Mouse (Mus musculus): Measurements from ENCODE around the gene Dap. TPM values are rescaled to one million over a fixed set of nuclear protein-coding genes. Genes with fewer than 3 reads are reported as not detected.

Gene Dap
- polyA plus RNA-seq, 1 experiment from 2014 or later = 54.2 TPM

GRCm38 (mm10) chr15:31253963-31254362 lies 29.8 kb downstream of the Dap start:
- H3K9me3 ChIP-seq (replicated peaks; ENCODE audit: control insufficient read depth, low read length) = no peaks in the 10 kb centered on the region
- WGBS (ENCODE audit: insufficient replicate concordance) = 74% methylated on average over 4 of the region's 4 CpGs
- no peak overlapping the region for H3K4me2 ChIP-seq (ENCODE audit: low read depth, low read length)
- H3K9ac ChIP-seq (ENCODE audit: low read depth, low read length) = no peak overlapping the region
- H3K4me1 ChIP-seq (ENCODE audit: control insufficient read depth, low read depth, low read length) = peaks cover 13% of the 10 kb centered on the region
- H3K36me3 ChIP-seq (ENCODE audit: control insufficient read depth, insufficient read depth) = no peaks in the 10 kb centered on the region
- H3K27ac ChIP-seq (ENCODE audit: low read length) = no peak overlapping the region
- no peak for ATAC-seq (ENCODE audit: low read depth)
- H3K27me3 ChIP-seq (ENCODE audit: control insufficient read depth, insufficient read depth, low read depth, low read length) = no peaks in the 10 kb centered on the region
- no peak overlapping the region for H3K4me3 ChIP-seq (ENCODE audit: low read depth, low read length)

GRCm38 (mm10) chr15:31254939-31255535 lies 30.9 kb downstream of the Dap start:
- peaks cover 13% of the 10 kb centered on the region for H3K4me1 ChIP-seq (ENCODE audit: control insufficient read depth, low read depth, low read length)
- H3K27me3 ChIP-seq (ENCODE audit: control insufficient read depth, insufficient read depth, low read depth, low read length) = no peaks in the 10 kb centered on the region
- no peaks in the 10 kb centered on the region for H3K9me3 ChIP-seq (replicated peaks; ENCODE audit: control insufficient read depth, low read length)
- no peaks in the 10 kb centered on the region for H3K36me3 ChIP-seq (ENCODE audit: control insufficient read depth, insufficient read depth)
- no peak overlapping the region for H3K4me2 ChIP-seq (ENCODE audit: low read depth, low read length)
- ATAC-seq (ENCODE audit: low read depth) = no peak
- 73% methylated on average over 9 of the region's 9 CpGs for WGBS (ENCODE audit: insufficient replicate concordance)
- no peak overlapping the region for H3K27ac ChIP-seq (ENCODE audit: low read length)
- H3K4me3 ChIP-seq (ENCODE audit: low read depth, low read length) = no peak overlapping the region
- H3K9ac ChIP-seq (ENCODE audit: low read depth, low read length) = no peak overlapping the region

GRCm38 (mm10) chr15:31255762-31256161 lies 31.6 kb downstream of the Dap start:
- Histone ChIP-seq H3K9me3 (replicated peaks; ENCODE audit: control insufficient read depth, low read length) (no peaks in the 10 kb centered on the region), H3K36me3 (ENCODE audit: control insufficient read depth, insufficient read depth) (no peaks in the 10 kb centered on the region), H3K4me3 (ENCODE audit: low read depth, low read length) (no peak overlapping the region), H3K27me3 (ENCODE audit: control insufficient read depth, insufficient read depth, low read depth, low read length) (no peaks in the 10 kb centered on the region), H3K27ac (ENCODE audit: low read length) (no peak overlapping the region), H3K4me2 (ENCODE audit: low read depth, low read length) (no peak overlapping the region), H3K4me1 (ENCODE audit: control insufficient read depth, low read depth, low read length) (peaks cover 13% of the 10 kb centered on the region), H3K9ac (ENCODE audit: low read depth, low read length) (no peak overlapping the region)
- WGBS (ENCODE audit: insufficient replicate concordance) = 67% methylated on average over 6 of the region's 6 CpGs
- ATAC-seq (ENCODE audit: low read depth) = no peak

- Histone ChIP-seq H3K9ac (ENCODE audit: low read depth, low read length) (no peak overlapping the region), H3K27ac (ENCODE audit: low read length) (no peak overlapping the region), H3K4me1 (ENCODE audit: control insufficient read depth, low read depth, low read length) (peaks cover 7% of the 10 kb centered on the region; the same call in 1 of the 2 replicates), H3K36me3 (ENCODE audit: control insufficient read depth, insufficient read depth) (no peaks in the 10 kb centered on the region), H3K4me3 (ENCODE audit: low read depth, low read length) (no peak overlapping the region), H3K4me2 (ENCODE audit: low read depth, low read length) (no peak overlapping the region), H3K27me3 (ENCODE audit: control insufficient read depth, insufficient read depth, low read depth, low read length) (no peaks in the 10 kb centered on the region), H3K9me3 (replicated peaks; ENCODE audit: control insufficient read depth, low read length) (no peaks in the 10 kb centered on the region)
- no peak for ATAC-seq (ENCODE audit: low read depth)
- WGBS (ENCODE audit: insufficient replicate concordance) = 61% methylated on average over 1 of the region's 1 CpGs
These were observed 33.2 kb downstream of the Dap start for GRCm38 (mm10) chr15:31257329-31257728.

GRCm38 (mm10) chr15:31258029-31258692 lies 34.0 kb downstream of the Dap start:
- H3K4me3 ChIP-seq (ENCODE audit: low read depth, low read length) = no peak overlapping the region

GRCm38 (mm10) chr15:31258693-31259439 lies 34.8 kb downstream of the Dap start:
- no peaks in the 10 kb centered on the region; the same call in 1 of the 2 replicates for H3K4me1 ChIP-seq (ENCODE audit: control insufficient read depth, low read depth, low read length)
- WGBS (ENCODE audit: insufficient replicate concordance) = 78% methylated on average over 18 of the region's 18 CpGs
- H3K9me3 ChIP-seq (replicated peaks; ENCODE audit: control insufficient read depth, low read length) = no peaks in the 10 kb centered on the region
- no peaks in the 10 kb centered on the region for H3K36me3 ChIP-seq (ENCODE audit: control insufficient read depth, insufficient read depth)
- H3K9ac ChIP-seq (ENCODE audit: low read depth, low read length) = no peak overlapping the region
- H3K4me3 ChIP-seq (ENCODE audit: low read depth, low read length) = no peak overlapping the region
- H3K27ac ChIP-seq (ENCODE audit: low read length) = no peak overlapping the region
- H3K4me2 ChIP-seq (ENCODE audit: low read depth, low read length) = no peak overlapping the region
- H3K27me3 ChIP-seq (ENCODE audit: control insufficient read depth, insufficient read depth, low read depth, low read length) = no peaks in the 10 kb centered on the region
- ATAC-seq (ENCODE audit: low read depth) = no peak

More at GRCm38 (mm10) chr15:31258029-31258692, 34.0 kb downstream of the Dap start:
- Histone ChIP-seq H3K36me3 (ENCODE audit: control insufficient read depth, insufficient read depth) (no peaks in the 10 kb centered on the region), H3K4me1 (ENCODE audit: control insufficient read depth, low read depth, low read length) (peaks cover under 1% of the 10 kb centered on the region; the same call in 1 of the 2 replicates), H3K9ac (ENCODE audit: low read depth, low read length) (no peak overlapping the region), H3K4me2 (ENCODE audit: low read depth, low read length) (no peak overlapping the region), H3K27ac (ENCODE audit: low read length) (no peak overlapping the region), H3K27me3 (ENCODE audit: control insufficient read depth, insufficient read depth, low read depth, low read length) (no peaks in the 10 kb centered on the region), H3K9me3 (replicated peaks; ENCODE audit: control insufficient read depth, low read length) (no peaks in the 10 kb centered on the region)
- ATAC-seq (ENCODE audit: low read depth) = no peak
- 61% methylated on average over 21 of the region's 21 CpGs for WGBS (ENCODE audit: insufficient replicate concordance)

GRCm38 (mm10) chr15:31261094-31261493 lies 37.0 kb downstream of the Dap start:
- Histone ChIP-seq H3K4me2 (ENCODE audit: low read depth, low read length) (no peak overlapping the region), H3K36me3 (ENCODE audit: control insufficient read depth, insufficient read depth) (no peaks in the 10 kb centered on the region), H3K4me3 (ENCODE audit: low read depth, low read length) (no peak overlapping the region), H3K9ac (ENCODE audit: low read depth, low read length) (no peak overlapping the region), H3K4me1 (ENCODE audit: control insufficient read depth, low read depth, low read length) (no peaks in the 10 kb centered on the region; the same call in 1 of the 2 replicates), H3K27ac (ENCODE audit: low read length) (no peak overlapping the region), H3K9me3 (replicated peaks; ENCODE audit: control insufficient read depth, low read length) (no peaks in the 10 kb centered on the region), H3K27me3 (ENCODE audit: control insufficient read depth, insufficient read depth, low read depth, low read length) (no peaks in the 10 kb centered on the region)
- no peak for ATAC-seq (ENCODE audit: low read depth)
- WGBS (ENCODE audit: insufficient replicate concordance) = 72% methylated on average over 10 of the region's 10 CpGs

GRCm38 (mm10) chr15:31262361-31262760 lies 38.2 kb downstream of the Dap start:
- Histone ChIP-seq H3K4me3 (ENCODE audit: low read depth, low read length) (no peak overlapping the region), H3K4me2 (ENCODE audit: low read depth, low read length) (no peak overlapping the region), H3K9me3 (replicated peaks; ENCODE audit: control insufficient read depth, low read length) (no peaks in the 10 kb centered on the region), H3K9ac (ENCODE audit: low read depth, low read length) (no peak overlapping the region), H3K27me3 (ENCODE audit: control insufficient read depth, insufficient read depth, low read depth, low read length) (no peaks in the 10 kb centered on the region), H3K4me1 (ENCODE audit: control insufficient read depth, low read depth, low read length) (no peaks in the 10 kb centered on the region; the same call in 1 of the 2 replicates), H3K27ac (ENCODE audit: low read length) (no peak overlapping the region), H3K36me3 (ENCODE audit: control insufficient read depth, insufficient read depth) (no peaks in the 10 kb centered on the region)
- no peak for ATAC-seq (ENCODE audit: low read depth)
- WGBS (ENCODE audit: insufficient replicate concordance) = 58% methylated on average over 9 of the region's 9 CpGs

GRCm38 (mm10) chr15:31264827-31265226 lies 40.7 kb downstream of the Dap start:
- Histone ChIP-seq H3K27ac (ENCODE audit: low read length) (no peak overlapping the region), H3K36me3 (ENCODE audit: control insufficient read depth, insufficient read depth) (no peaks in the 10 kb centered on the region), H3K4me1 (ENCODE audit: control insufficient read depth, low read depth, low read length) (no peaks in the 10 kb centered on the region), H3K9me3 (replicated peaks; ENCODE audit: control insufficient read depth, low read length) (no peaks in the 10 kb centered on the region), H3K4me2 (ENCODE audit: low read depth, low read length) (no peak overlapping the region), H3K4me3 (ENCODE audit: low read depth, low read length) (no peak overlapping the region), H3K27me3 (ENCODE audit: control insufficient read depth, insufficient read depth, low read depth, low read length) (no peaks in the 10 kb centered on the region), H3K9ac (ENCODE audit: low read depth, low read length) (no peak overlapping the region)
- ATAC-seq (ENCODE audit: low read depth) = peak; percentile 68
- WGBS (ENCODE audit: insufficient replicate concordance) = 39% methylated on average over 6 of the region's 6 CpGs
